Mouse (Mus musculus) cortical plate, adult 2 months (tissue): ENCODE results near the gene Amotl1. TPM values are rescaled to one million over a fixed set of nuclear protein-coding genes. Genes with fewer than 3 reads are reported as not detected.
"Not testable (repeated sequence)": the region's sequence is repeated elsewhere in the genome, so short reads cannot be mapped to it uniquely, and the experiment has no call there.

Experiments
- H3K27ac ChIP-seq: fragments of 200-500 bp; 2 replicates; pipeline ENCODE4 v1.5.1; 2012; ENCODE audit warnings: low read length, control low read depth, inconsistent platforms; ENCODE audit not compliant: insufficient read depth
- H3K4me1 ChIP-seq: fragments of 200-500 bp; 2 replicates; pipeline ENCODE4 v1.6.1; 2011; ENCODE audit warnings: low read length; ENCODE audit not compliant: control insufficient read depth, insufficient read depth
- H3K4me3 ChIP-seq: fragments of 200-500 bp; 2 replicates; pipeline ENCODE4 v1.5.1; 2011; ENCODE audit warnings: mild to moderate bottlenecking, low read length, control low read depth; ENCODE audit not compliant: insufficient read depth
- CTCF ChIP-seq: fragments of 200-500 bp; IDR thresholded peaks from 2 replicates; pipeline ENCODE4 v1.5.1; 2011; ENCODE audit warnings: mild to moderate bottlenecking, control low read depth, low read length; ENCODE audit not compliant: insufficient read depth; ENCODE audit errors: extremely low read depth
- POLR2A ChIP-seq: fragments of 200-500 bp; IDR thresholded peaks from 2 replicates; pipeline ENCODE4 v1.6.1; 2011; ENCODE audit warnings: mild to moderate bottlenecking, low read length, control low read depth; ENCODE audit not compliant: insufficient read depth; ENCODE audit errors: extremely low read depth
- polyA plus RNA-seq: library from polyadenylated mRNA; depleted of rRNA; stranded (reverse); fragments of >200 nt; gene quantifications from 2 replicates; pipeline ENCODE4 v1.2.3, GENCODE M21; 2012

Amotl1 gene
- polyA plus RNA-seq, 1 experiment, result 8.0 TPM

DNA sequence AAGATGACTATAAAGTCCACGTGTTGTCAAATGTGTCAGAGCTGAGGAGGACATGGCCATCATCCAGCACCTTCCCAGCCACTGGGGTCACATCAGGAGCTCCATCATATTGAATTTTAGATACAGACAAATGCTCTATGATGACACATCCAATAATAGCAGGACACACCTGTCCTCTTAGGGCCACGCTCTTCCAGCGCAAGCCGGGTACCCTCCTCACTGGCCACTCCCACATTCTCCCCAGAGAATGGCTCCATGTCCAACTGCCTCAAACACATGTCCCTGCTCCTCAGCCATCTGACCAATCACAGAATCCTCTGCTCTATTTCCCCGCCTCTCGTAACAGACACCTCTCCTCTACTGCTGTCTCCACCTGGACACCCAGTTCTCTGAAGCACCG is 54.2 kb downstream of the Amotl1 start:
- Histone ChIP-seq H3K4me3 (no peak overlapping the region), H3K4me1 (no peaks in the 10 kb centered on the region), H3K27ac (no peak overlapping the region)
- TF ChIP-seq POLR2A (no peak), CTCF (no peak)

DNA sequence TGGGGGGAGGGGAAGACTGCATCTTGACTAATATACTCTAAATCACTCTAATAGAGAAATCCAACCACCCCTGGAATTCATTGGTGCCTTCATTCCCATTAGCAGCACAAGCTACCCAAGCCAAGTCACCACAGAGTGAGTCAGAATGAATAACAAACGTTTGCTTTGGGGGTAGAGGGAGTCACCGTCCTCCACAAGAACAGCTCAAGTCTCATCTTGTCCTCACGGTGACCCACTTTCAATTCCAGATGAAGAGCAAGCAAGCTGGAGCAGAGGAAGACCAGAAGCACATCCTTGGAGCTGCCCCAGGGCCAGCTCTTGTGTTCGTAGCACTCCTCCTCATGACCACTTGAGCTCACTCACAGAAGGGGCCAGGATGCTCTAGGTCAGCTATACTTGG is 56.2 kb downstream of the Amotl1 start:
- H3K4me1 ChIP-seq, result no peaks in the 10 kb centered on the region
- H3K4me3 ChIP-seq, result no peak overlapping the region
- H3K27ac ChIP-seq, result no peak overlapping the region
- TF ChIP-seq CTCF (no peak), POLR2A (no peak)

DNA sequence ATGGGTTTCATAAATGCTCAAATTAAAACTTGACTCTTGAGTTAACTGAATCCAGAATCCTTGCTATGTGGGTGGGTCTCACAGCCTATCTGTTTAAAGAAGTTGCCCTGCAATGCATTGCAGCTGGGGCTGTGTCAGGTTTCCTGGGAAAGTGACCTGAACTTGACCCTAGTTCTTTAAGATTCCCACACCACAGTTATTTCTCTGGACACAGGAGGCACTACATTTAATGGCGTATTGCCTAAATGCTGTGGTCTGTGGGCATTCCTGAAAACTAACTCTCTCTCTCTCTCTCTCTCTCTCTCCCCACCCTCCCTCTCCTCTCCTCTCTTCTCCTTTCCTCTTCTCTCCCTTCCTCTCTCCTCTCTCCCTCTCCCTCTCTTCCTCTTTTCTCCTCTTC is 59.2 kb downstream of the Amotl1 start:
- no peak overlapping the region for H3K27ac ChIP-seq
- TF ChIP-seq CTCF, result no peak
- no peak for TF ChIP-seq POLR2A
- no peaks in the 10 kb centered on the region for H3K4me1 ChIP-seq
- no peak overlapping the region for H3K4me3 ChIP-seq

DNA sequence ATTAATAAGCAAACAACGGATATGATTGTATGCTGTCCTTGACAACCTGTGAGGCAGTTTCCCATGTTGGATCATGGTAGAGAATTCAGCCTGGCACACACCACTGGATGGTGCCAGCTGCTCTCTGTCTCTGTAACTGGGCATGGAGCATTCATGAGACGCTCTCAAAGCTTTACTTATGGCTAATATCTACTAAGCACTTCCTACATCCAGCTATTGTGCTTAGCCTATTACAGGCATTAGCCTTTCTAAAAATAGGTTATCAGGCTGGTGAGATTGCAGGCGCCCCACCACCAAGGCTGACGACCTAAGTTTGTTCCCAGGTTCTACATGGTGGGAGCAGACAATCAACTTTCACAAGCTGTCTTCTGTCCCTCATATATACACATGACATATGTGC is 65.9 kb downstream of the Amotl1 start:
- TF ChIP-seq POLR2A, result no peak
- TF ChIP-seq CTCF, result no peak
- Histone ChIP-seq H3K27ac (no peak overlapping the region), H3K4me1 (no peaks in the 10 kb centered on the region), H3K4me3 (no peak overlapping the region)

DNA sequence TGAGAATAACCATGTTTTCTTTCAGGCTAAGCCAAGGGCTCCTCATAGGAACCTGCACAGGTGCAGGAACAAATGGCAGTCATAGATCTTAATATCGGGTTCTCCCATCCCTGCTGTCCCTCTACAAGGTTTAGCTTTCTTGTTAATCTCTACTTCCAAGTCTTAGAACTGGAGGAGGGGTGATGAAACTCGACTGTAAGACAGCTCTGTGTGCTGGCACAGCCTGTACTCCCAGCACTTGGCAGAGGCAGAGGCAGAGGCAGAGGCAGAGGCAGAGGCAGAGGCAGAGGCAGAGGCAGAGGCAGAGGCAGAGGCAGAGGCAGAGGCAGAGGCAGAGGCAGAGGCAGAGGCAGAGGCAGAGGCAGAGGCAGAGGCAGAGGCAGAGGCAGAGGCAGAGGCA is 68.5 kb downstream of the Amotl1 start:
- not testable (repeated sequence) for H3K4me1 ChIP-seq, H3K27ac ChIP-seq, H3K4me3 ChIP-seq

DNA sequence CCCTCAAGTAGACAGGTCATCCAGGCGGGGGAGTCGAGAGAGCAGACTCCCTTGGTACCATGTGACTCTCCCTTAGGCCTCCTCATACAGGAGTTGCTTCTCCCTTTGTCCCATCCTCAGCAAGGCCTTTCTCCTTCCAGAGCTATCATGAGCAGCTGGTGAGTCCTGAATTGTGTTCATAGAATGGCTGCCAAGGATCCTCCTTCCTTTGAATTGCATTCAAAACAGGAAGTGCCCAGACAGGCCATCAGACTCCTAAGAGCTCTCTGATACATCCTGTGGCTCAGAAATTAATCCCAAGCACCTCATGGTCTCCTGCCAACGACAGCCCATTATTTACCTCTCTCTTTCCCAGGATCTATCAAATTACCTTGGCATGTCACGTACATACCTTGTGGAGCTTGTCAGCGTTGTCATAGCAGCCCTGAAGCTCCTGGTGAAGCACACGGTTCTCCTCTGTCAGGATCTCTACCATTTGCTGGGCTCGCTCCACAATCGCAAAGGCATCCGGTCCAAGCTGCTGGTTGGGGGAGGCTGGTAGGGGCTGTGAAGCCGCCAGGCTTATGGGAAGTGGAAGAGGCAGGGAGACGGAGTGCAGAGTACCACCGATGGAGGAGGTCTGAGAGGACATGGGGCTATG is 70.0 kb downstream of the Amotl1 start:
- Histone ChIP-seq H3K27ac (no peak overlapping the region), H3K4me3 (no peak overlapping the region), H3K4me1 (no peaks in the 10 kb centered on the region)
- TF ChIP-seq POLR2A, result no peak
- TF ChIP-seq CTCF, result no peak

DNA sequence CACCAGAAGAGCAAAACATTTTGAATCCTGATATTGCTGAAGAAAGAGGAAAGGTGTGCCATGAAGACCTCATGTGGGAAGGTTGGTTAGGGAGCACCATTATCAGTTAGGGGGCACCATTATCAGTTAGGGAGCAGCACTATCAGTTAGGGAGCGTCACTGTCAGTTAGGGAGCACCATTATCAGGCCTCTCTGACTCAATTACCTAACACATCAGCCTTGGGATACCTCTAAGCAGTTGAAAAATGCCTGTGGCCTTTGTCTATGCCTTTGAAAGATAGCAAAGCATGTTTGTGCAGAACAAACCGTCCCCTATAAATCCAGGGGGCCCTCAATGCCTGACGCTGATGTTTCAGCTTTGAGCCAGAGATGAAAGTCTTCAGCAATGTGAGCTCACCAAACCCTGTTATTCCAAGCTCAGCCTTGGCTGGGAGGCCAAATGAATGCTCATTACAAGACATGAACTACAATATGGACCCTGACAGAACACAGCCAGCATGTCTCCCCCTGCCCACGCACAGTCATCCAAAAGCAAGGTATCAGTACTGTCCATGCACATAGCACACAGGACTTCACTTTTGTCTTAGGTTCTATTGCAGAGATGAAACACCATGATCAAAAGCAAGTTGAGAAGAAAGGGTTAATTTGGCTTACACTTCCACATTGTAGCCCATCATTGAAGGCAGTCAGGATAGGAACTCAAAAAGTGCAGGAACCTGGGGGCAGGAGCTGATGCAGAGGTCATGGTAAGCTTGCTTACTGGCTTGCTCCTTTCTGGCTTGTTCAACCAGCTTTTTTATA is 75.5 kb downstream of the Amotl1 start:
- Histone ChIP-seq H3K4me1 (no peaks in the 10 kb centered on the region), H3K4me3 (no peak overlapping the region), H3K27ac (no peak overlapping the region)
- TF ChIP-seq CTCF, result no peak
- no peak for TF ChIP-seq POLR2A

DNA sequence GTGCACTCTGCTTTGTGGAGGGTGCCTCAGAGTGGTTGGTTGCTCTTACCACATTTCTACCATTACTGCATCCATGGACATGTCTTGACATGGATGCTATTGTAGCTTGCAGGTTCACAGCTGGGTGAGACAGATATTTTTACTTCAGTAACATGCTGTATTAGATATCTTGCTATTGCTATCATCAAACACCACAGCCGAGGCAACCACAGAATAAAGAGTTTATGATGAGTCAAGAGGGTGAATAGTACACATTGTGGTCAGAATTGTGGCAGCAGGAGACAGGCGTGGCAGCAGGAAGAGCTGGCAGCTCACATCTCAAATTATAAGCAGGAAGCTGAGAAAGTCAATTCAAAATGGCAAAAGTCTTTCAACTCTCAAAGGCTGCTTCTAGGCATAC is 76.4 kb downstream of the Amotl1 start:
- no peaks in the 10 kb centered on the region for H3K4me1 ChIP-seq
- no peak overlapping the region for H3K27ac ChIP-seq
- TF ChIP-seq POLR2A (no peak), CTCF (no peak)
- no peak overlapping the region for H3K4me3 ChIP-seq

DNA sequence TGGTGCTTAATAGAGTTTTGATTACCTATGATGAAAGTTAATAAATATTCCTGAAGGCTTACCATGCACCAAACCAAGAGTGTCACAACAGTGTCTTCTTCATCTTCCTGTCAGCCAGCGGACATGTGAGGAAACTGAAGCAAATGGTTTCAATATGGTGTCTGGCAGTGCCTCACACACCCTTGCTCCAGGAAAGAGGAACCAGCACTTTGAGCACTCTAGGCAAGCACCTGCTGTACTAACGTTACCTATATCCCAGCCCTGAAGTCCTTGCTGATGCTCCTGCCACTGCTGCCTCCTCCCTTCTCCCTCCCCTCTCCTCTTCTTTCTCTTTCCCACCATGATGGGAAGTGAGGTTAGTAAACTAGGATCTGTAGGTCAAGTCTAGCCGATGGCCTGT is 80.4 kb downstream of the Amotl1 start:
- H3K4me3 ChIP-seq, result no peak overlapping the region
- TF ChIP-seq POLR2A (no peak), CTCF (no peak)

DNA sequence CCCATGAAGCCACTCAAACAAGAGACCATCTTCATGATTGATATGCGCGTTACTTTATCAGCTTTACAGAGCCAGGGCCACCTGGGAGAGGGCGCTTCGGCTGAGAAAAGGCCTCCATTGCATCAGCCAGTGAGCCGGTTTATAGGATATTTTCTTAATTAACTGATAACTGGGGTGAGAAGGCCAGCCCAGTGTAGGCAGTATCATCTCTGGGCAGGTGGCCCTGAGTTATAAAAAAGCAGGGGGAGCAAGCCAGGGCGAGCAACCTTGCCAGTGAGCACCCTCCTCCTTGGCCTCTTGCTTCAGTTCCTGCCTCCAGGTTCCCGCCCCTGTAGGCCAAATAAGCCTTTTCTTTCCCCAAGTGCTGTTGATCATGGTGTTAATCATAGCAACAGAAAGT is 81.5 kb downstream of the Amotl1 start:
- Histone ChIP-seq H3K27ac (no peak overlapping the region), H3K4me3 (no peak overlapping the region), H3K4me1 (peaks cover 2% of the 10 kb centered on the region)
- TF ChIP-seq CTCF (no peak), POLR2A (no peak)

More for the DNA sequence above, 80.4 kb downstream of the Amotl1 start:
- Histone ChIP-seq H3K4me1 (peaks cover 2% of the 10 kb centered on the region; the same call in 1 of the 2 replicates), H3K27ac (no peak overlapping the region)
